7 mouse cellular contexts compared by ENCODE assay signal in genomic region chr15:85599887-85600695, GRCm38 (mm10). TPM values are rescaled to one million over a fixed set of nuclear protein-coding genes. Genes with fewer than 3 reads are reported as not detected.
A peak's percentile ranks its signal among the peaks of the same experiment; 100 is the strongest.
DNase-seq lines count a peak whose midpoint lies in the region; ATAC-seq lines count a peak whose summit lies in the region.

No protein-coding gene starts in this region.

- no peaks in the 10 kb centered on the region for H3K9me3 ChIP-seq in liver, embryonic 15.5 days (replicated peaks)

- no peak overlapping the region for H3K27ac ChIP-seq in liver, embryonic 15.5 days (replicated peaks)

- H3K27me3 ChIP-seq in liver, embryonic 15.5 days = no peaks in the 10 kb centered on the region

- H3K36me3 ChIP-seq in liver, embryonic 15.5 days (replicated peaks) = no peaks in the 10 kb centered on the region

- H3K4me2 ChIP-seq in liver, embryonic 15.5 days = no peak overlapping the region

- H3K4me3 ChIP-seq in liver, embryonic 15.5 days (replicated peaks) = no peak overlapping the region

- DNase-seq in right cerebral cortex, postnatal 4 days = peak; percentile 52
- no peak for DNase-seq in right cerebral cortex, adult 18-20 months
- DNase-seq in adrenal gland, postnatal 10 days = peak; percentile 90
- DNase-seq in gastrocnemius, postnatal 14 days = peak; percentile 96
- peak; percentile 15 for DNase-seq in induced T-regulatory cell, adult 2 months (ENCODE audit: low read depth)
- peak; percentile 92 for DNase-seq in skeletal muscle tissue, adult 2 months (ENCODE audit: low read depth, low spot score)

- no peaks in the 10 kb centered on the region for H3K4me1 ChIP-seq in liver, embryonic 15.5 days (replicated peaks)

- 21% methylated on average over 18 of the region's 18 CpGs for WGBS in liver, embryonic 15.5 days (ENCODE audit: insufficient replicate concordance)

- peak; percentile 40 for ATAC-seq in liver, embryonic 15.5 days (ENCODE audit: insufficient read depth)

- no peak overlapping the region for H3K9ac ChIP-seq in liver, embryonic 15.5 days

- intact Hi-C loops in gastrocnemius, postnatal 14 days (cut with DNase I; ENCODE audit: low total_unique reads) = loop anchor here (5.0 to 10.0 kb wide), 2 partner anchors 112 to 265 kb away; no protein-coding TSS in a partner anchor

RNA-seq across cellular contexts. Expression of gene Wnt7b, which starts 17.8 kb away (rescaled TPM):
- total RNA-seq in adrenal gland, postnatal 10 days (2021) = under 1 TPM; 0.18 to 0.27 TPM
- total RNA-seq in gastrocnemius, postnatal 14 days (2021) = under 1 TPM; 0.09 to 0.12 TPM
- polyA plus RNA-seq in liver, embryonic 15.5 days (2015; fragmentation: Nextera tagmentation; extraction: Ambion mirVana) = 0.18 and 0.21 TPM in 2 replicates
